Mouse (Mus musculus) kidney, embryonic 16.5 days (tissue): ENCODE results near the gene Cyb5rl. TPM values are rescaled to one million over a fixed set of nuclear protein-coding genes. Genes with fewer than 3 reads are reported as not detected.

Experiments
- ATAC-seq: fragments of 200-750 bp; cut with Nextera tagmentation; 2 replicates; pipeline ENCODE4 v1.8.0; 2017; ENCODE audit warnings: moderate TSS enrichment; ENCODE audit not compliant: low FRiP score, low TSS enrichment
- H3K27ac ChIP-seq: fragments of 300-500 bp; sonication (generic); 2 replicates; pipeline ENCODE4 v1.5.1; 2014; ENCODE audit warnings: low read length
- H3K27me3 ChIP-seq: fragments of 300-500 bp; sonication (generic); 2 replicates; pipeline ENCODE4 v1.6.1; 2014; ENCODE audit warnings: low read length, control low read depth, mixed read lengths; ENCODE audit not compliant: insufficient read depth
- H3K36me3 ChIP-seq: fragments of 300-500 bp; sonication (generic); 2 replicates; pipeline ENCODE4 v1.6.1; 2014; ENCODE audit warnings: low read length, control low read depth, mixed read lengths; ENCODE audit not compliant: insufficient read depth
- H3K4me1 ChIP-seq: fragments of 300-500 bp; sonication (generic); 2 replicates; pipeline ENCODE4 v1.6.1; 2014; ENCODE audit warnings: low read length, control low read depth, mixed read lengths; ENCODE audit not compliant: insufficient read depth
- H3K4me2 ChIP-seq: fragments of 300-500 bp; sonication (generic); replicated peaks from 2 replicates; pipeline ENCODE4 v1.6.1; 2014; ENCODE audit warnings: low read depth, low read length
- H3K4me3 ChIP-seq: fragments of 300-500 bp; sonication (generic); 2 replicates; pipeline ENCODE4 v1.5.1; 2014; ENCODE audit warnings: mild to moderate bottlenecking, low read length
- H3K9ac ChIP-seq: fragments of 300-500 bp; sonication (generic); replicated peaks from 2 replicates; pipeline ENCODE4 v1.6.1; 2014; ENCODE audit warnings: low read length
- H3K9me3 ChIP-seq: fragments of 300-500 bp; sonication (generic); 2 replicates; pipeline ENCODE4 v1.6.1; 2016; ENCODE audit warnings: low read length, control low read depth
- WGBS: fragments of 180-500 bp; shearing (Covaris S2); extraction: QIAGEN DNeasy Blood & Tissue Kit; methylation state at CpG from one replicate; pipeline ENCODE4 v1.1.7; 2014; 5-methylcytosine and 5-hydroxymethylcytosine counted together
- polyA plus RNA-seq: library from polyadenylated mRNA; unstranded; fragments of >200 nt; fragmentation: Nextera tagmentation; extraction: Ambion mirVana; gene quantifications from 2 replicates; pipeline ENCODE4 v1.2.1, GENCODE M21; 2015

Gene Cyb5rl
- polyA plus RNA-seq, result 13.4 and 14.4 TPM in 2 replicates

DNA sequence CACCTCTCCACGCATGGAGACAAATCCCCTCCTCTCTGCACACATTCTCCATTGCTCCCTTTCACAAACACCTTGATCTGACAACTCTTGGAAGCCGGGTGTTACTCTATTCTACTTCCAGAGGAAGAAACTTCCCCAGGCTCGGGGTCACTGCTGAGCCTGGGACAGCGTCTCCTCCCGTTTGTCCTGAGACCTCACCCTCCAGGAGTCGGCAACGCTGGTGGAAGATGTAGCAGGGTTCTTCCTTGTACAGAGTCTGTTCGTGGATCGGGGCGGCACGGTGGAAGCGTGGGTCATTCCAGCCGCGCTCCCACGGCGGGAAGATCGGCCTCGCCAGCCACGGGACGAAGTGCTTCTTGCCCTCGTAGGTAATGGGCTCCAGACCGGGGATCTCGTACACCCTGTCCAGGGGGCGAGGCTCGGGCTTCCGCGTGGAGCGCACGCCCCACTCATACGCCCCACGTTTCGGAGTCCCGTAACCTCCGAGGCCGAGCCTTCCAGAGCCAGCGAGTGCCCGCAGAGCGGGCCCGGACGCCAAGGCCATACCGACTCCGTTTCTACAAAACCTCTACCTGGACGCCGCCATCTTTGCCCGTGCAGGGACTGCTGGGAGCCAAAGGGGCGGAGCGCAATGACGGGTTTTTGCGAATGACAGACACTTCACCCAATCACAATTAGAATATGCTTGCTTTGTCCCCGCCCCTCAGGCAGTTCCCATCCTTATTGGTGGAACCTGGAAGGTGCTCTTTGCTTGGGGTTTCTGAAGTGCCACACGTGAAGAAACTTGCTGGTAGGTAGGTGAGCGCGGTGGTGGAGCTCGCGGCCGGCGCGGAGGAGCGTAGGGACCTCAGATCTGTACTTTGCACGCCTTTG lies at the start of gene Cyb5rl, which contains the start of gene Mrpl37:
TSS of gene Cyb5rl (plus strand) at position 737 of the 873 bp plus-strand sequence.
TSS of gene Mrpl37 (minus strand) at position 617 of the 873 bp plus-strand sequence.
- WGBS, result under 1% methylated on average over 60 of the region's 60 CpGs
- Histone ChIP-seq H3K4me1 (peaks cover 15% of the 10 kb centered on the region), H3K27ac (peak within 1 kb of the TSS; percentile 39; the same call in 1 of the 2 replicates), H3K9me3 (no peaks in the 10 kb centered on the region), H3K4me3 (peak within 1 kb of the TSS; percentile 86), H3K36me3 (peaks cover 20% of the 10 kb centered on the region), H3K27me3 (no peaks in the 10 kb centered on the region), H3K4me2 (peak within 1 kb of the TSS; percentile 83), H3K9ac (peak within 1 kb of the TSS; percentile 91)
- peak; percentile 99 for ATAC-seq

DNA sequence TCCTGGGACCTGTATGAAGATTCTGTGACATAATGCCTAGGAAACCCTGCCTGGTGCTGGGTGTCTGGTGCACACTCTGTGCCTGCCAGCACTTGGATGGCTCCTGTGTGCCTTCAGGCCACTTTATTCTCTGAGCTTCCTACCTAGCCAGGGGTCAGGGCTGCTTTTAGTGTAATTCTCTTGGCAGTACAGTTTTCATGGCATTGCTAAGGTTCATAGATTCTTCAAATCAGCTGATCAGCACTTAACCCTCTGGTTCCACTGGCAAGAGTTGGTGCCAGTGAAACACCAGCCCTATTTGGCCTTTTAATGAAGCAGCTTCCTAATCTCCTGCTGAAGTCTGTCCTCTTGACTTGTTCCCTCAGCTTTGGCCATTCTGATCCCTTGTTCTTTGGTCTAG lies 49.5 kb upstream of the Cyb5rl start:
- Histone ChIP-seq H3K4me1 (peaks cover 37% of the 10 kb centered on the region), H3K27ac (no peak overlapping the region), H3K9ac (no peak overlapping the region), H3K27me3 (no peaks in the 10 kb centered on the region), H3K4me2 (no peak overlapping the region), H3K9me3 (no peaks in the 10 kb centered on the region), H3K36me3 (no peaks in the 10 kb centered on the region), H3K4me3 (no peak overlapping the region)
- no peak for ATAC-seq

DNA sequence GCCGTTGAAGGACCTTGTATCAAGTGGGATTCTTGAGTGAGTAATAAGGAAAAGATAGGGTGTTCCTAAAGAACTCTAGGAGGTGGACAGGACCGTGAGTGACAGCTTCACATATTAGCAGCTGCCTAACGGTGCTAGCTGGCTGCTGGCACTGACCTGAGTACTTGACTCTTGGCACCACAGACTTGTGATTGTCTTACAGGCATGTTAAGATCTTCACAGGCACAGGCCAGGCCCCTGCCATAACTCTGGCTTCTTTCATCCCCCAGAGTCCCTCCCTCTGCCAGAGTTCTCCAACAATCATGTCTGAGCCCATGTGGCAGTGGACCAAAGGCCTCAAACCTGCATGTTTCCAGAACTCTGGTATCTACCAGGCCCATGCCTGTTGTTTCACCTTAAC lies 48.3 kb upstream of the Cyb5rl start:
- no peak overlapping the region for H3K27ac ChIP-seq
- ATAC-seq, result no peak

DNA sequence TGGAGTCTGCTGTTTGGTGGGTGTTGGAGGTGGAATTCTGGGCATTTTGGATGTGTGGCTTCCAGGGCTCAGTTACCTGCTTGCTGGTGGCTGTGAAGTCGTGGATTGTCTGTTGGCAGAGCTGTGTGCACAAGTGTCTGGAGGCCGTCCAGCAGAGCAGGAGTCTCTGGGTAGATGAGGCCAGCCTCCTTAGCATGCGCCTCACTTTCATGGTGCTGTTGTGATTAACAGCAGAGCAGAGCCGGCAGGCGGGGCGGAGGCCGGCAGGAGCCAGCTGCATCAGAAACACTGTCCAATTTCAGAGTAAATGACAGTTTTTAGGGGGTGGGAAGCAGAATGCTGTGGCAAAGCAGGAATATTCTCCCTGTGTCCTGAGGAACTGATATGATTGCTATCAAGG lies 47.8 kb upstream of the Cyb5rl start:
- Histone ChIP-seq H3K9me3 (no peaks in the 10 kb centered on the region), H3K4me1 (peaks cover 37% of the 10 kb centered on the region), H3K9ac (no peak overlapping the region), H3K36me3 (no peaks in the 10 kb centered on the region), H3K4me2 (no peak overlapping the region), H3K27me3 (no peaks in the 10 kb centered on the region), H3K27ac (no peak overlapping the region), H3K4me3 (no peak overlapping the region)
- 50% methylated on average over 7 of the region's 7 CpGs for WGBS
- no peak for ATAC-seq

More for the DNA sequence above, 48.3 kb upstream of the Cyb5rl start:
- Histone ChIP-seq H3K9ac (no peak overlapping the region), H3K4me2 (no peak overlapping the region), H3K9me3 (no peaks in the 10 kb centered on the region), H3K4me1 (peaks cover 37% of the 10 kb centered on the region), H3K27me3 (no peaks in the 10 kb centered on the region), H3K4me3 (no peak overlapping the region), H3K36me3 (no peaks in the 10 kb centered on the region)
- 57% methylated on average over 3 of the region's 3 CpGs for WGBS

DNA sequence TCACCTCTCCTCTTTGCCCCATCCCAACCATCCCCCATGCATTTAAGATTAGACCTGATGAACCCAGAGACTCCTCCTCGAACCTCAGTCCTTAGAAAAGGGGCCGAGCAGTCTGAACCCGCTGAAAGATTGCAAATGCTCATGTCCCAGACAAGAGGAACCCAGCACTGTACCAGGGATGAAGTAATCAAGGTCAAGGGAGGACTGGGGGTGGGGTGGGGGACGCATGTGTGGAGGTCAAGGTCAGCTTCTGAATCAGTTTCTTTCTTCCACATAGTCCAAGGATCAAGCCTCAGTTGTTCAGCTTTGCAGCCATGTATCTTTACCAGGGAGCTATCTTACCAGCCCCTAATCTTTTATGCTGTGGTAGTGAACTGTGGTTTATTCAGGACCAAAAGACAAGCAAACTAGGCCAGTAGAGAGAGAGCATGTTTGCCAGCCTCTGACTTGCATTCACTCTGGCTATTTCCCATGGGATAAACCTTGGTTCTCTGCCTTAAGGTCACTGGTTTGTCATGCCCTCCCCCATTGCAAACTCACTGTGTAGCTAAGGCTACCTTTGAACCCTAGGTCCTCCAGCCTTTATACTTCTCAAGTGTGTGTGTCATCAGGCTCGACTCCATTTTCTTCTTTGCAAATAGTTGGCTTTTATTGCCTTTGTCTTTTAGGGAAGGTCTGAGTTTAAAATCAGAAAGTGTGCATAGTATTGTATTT lies 46.3 kb upstream of the Cyb5rl start:
- Histone ChIP-seq H3K27me3 (no peaks in the 10 kb centered on the region), H3K4me3 (no peak overlapping the region), H3K27ac (no peak overlapping the region), H3K9ac (no peak overlapping the region), H3K4me2 (no peak overlapping the region), H3K4me1 (peaks cover 34% of the 10 kb centered on the region), H3K36me3 (no peaks in the 10 kb centered on the region), H3K9me3 (no peaks in the 10 kb centered on the region)
- WGBS, result 67% methylated on average over 5 of the region's 5 CpGs
- no peak for ATAC-seq

DNA sequence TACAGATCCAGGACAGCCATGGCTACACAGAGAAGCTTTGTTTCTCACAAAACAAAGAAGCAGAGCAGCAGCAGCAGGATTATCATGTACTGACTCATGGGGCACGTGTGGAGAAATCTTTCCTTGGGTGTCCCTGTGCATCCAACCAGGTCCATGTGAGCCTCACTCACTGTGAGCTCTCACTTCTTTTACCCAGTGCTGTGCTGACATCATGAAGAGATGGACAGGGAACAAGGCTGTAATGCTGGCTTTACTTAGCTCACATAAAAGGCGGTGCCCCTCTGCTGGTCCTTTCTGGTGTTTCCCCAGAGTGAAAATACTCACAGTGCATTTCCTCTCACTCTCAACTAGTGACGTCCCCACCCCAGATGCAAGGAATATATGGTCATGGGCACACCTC lies 45.3 kb upstream of the Cyb5rl start:
- WGBS, result 76% methylated on average over 3 of the region's 3 CpGs
- H3K36me3 ChIP-seq, result no peaks in the 10 kb centered on the region
- H3K9me3 ChIP-seq, result no peaks in the 10 kb centered on the region
- H3K4me3 ChIP-seq, result no peak overlapping the region
- H3K27me3 ChIP-seq, result no peaks in the 10 kb centered on the region
- no peak for ATAC-seq
- H3K27ac ChIP-seq, result no peak overlapping the region
- no peak overlapping the region for H3K9ac ChIP-seq
- peaks cover 24% of the 10 kb centered on the region for H3K4me1 ChIP-seq
- no peak overlapping the region for H3K4me2 ChIP-seq

DNA sequence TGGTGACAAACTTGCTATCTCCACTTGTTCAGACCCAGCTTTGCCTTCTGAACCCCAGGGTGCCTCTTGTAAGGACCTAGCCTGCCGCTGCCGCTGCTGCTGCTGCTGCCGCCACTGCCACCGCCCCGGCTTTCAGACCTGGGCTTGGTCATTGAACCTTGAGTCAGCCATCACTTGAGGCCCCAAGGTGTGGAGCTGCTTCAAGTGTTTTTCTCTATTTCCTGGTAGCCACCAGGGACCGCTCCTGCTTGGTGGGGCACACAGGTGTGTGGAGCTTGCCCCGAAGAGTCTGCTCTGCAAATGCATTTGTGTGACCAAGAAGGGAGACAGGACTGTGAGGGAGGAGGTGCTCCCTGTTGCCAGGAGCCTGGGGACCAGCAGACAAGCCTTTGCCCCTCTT lies 41.9 kb upstream of the Cyb5rl start:
- no peak overlapping the region for H3K9ac ChIP-seq
- 0 out of 2 replicates have a peak, but pooled peaks cover 4% of the 10 kb centered on the region for H3K36me3 ChIP-seq
- no peak overlapping the region for H3K27ac ChIP-seq
- H3K4me3 ChIP-seq, result no peak overlapping the region
- no peaks in the 10 kb centered on the region for H3K27me3 ChIP-seq
- no peaks in the 10 kb centered on the region for H3K4me1 ChIP-seq
- 79% methylated on average over 7 of the region's 7 CpGs for WGBS
- H3K9me3 ChIP-seq, result no peaks in the 10 kb centered on the region
- ATAC-seq, result no peak
- H3K4me2 ChIP-seq, result no peak overlapping the region

DNA sequence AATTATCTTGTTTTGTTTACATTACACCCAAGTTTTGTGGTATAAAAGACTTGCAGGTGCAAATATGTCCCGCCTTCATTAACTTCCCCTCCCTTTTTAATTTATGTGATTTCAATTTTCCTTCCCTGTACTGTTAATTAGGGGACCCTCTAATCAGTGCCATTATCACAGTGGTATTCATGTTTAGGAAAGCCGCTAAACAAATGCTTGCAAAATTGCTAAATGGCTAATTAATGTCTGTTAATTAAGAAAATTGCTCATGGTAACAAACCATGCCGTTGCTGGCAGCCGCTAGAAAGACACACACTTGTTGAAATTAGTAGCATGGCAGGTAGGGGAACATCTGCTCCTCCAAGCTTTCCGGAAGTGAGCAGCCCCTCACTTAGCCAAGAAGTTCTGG lies 41.4 kb upstream of the Cyb5rl start:
- H3K27ac ChIP-seq, result no peak overlapping the region
- H3K4me1 ChIP-seq, result no peaks in the 10 kb centered on the region
- ATAC-seq, result no peak
- no peaks in the 10 kb centered on the region for H3K9me3 ChIP-seq
- H3K27me3 ChIP-seq, result no peaks in the 10 kb centered on the region
- peaks cover 5% of the 10 kb centered on the region; the same call in 1 of the 2 replicates for H3K36me3 ChIP-seq
- WGBS, result 84% methylated on average over 5 of the region's 5 CpGs
- no peak overlapping the region for H3K4me2 ChIP-seq
- no peak overlapping the region for H3K4me3 ChIP-seq
- H3K9ac ChIP-seq, result no peak overlapping the region

DNA sequence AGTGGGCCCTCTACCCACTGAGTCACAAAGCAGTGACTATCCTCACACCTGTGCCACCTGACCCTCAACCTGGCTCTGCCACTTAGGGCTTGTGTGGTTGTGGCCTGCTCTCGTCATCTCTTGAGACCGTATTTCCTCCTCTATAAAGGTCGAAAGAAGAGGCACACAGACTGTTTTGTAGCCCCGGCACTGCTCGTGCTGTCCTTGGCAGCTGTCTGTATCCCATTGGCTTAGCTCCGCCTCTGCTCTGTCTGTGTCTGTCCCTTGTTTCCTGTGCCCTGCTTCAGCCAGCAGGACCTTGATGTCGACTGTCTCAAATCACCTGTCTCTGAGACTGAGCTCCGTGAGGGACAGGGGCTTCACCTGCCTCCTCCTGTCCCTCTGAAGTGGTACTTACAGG lies 40.3 kb upstream of the Cyb5rl start:
- Histone ChIP-seq H3K4me1 (no peaks in the 10 kb centered on the region), H3K36me3 (peaks cover 15% of the 10 kb centered on the region; the same call in 1 of the 2 replicates), H3K9me3 (no peaks in the 10 kb centered on the region), H3K4me3 (no peak overlapping the region), H3K9ac (no peak overlapping the region), H3K27me3 (no peaks in the 10 kb centered on the region), H3K4me2 (no peak overlapping the region), H3K27ac (no peak overlapping the region)
- whole genome bisulfite sequencing, result 56% methylated on average over 8 of the region's 8 CpGs
- no peak for ATAC-seq

DNA sequence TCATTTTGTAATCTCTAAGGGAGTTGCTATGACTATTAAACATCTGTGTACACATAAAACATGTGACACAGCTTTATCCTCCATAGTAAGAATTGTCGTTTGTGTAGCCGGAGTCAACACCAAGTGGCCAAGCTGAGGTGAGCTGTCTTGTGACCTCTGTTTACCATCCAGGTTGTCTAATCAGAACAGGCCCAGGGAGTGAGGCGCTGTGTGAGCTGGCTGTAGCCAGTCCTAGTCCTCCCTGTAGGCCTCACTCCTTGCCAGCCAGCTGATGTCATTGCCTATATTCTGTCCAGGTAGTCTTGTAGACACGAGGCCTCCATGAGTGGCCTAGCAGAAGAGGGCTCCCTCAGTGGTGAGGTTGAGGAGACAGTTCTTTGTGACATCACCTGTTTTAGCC lies 31.1 kb upstream of the Cyb5rl start:
- ATAC-seq, result no peak
- Histone ChIP-seq H3K4me3 (no peak overlapping the region), H3K4me2 (no peak overlapping the region), H3K36me3 (peaks cover 60% of the 10 kb centered on the region), H3K27me3 (no peaks in the 10 kb centered on the region), H3K9me3 (no peaks in the 10 kb centered on the region), H3K9ac (no peak overlapping the region), H3K27ac (no peak overlapping the region), H3K4me1 (no peaks in the 10 kb centered on the region)
- 84% methylated on average over 4 of the region's 4 CpGs for WGBS
